Mouse (Mus musculus): ENCODE measurements around the gene Pip4k2a.
A peak's percentile ranks its signal among the peaks of the same experiment; 100 is the strongest.
"Not testable (repeated sequence)": the region's sequence is repeated elsewhere in the genome, so short reads cannot be mapped to it uniquely, and the experiment has no call there.

Pip4k2a gene

GRCm38 (mm10) chr2:18921570-18922180, 76.3 kb downstream of the Pip4k2a start:
- no peak for DNase-seq

GRCm38 (mm10) chr2:18920461-18920877, 77.5 kb downstream of the Pip4k2a start:
- DNase-seq = no peak

- no peak for DNase-seq
Measured at GRCm38 (mm10) chr2:18919797-18920354, 78.0 kb downstream of the Pip4k2a start.

GRCm38 (mm10) chr2:18917838-18918237, 80.1 kb downstream of the Pip4k2a start:
- no peak for DNase-seq

GRCm38 (mm10) chr2:18917380-18917750, 80.6 kb downstream of the Pip4k2a start:
- no peak for DNase-seq

- DNase-seq = no peak
Measured at GRCm38 (mm10) chr2:18916615-18917379, 81.1 kb downstream of the Pip4k2a start.

- no peak for DNase-seq
Measured at GRCm38 (mm10) chr2:18916042-18916407, 81.9 kb downstream of the Pip4k2a start.

GRCm38 (mm10) chr2:18915372-18916041, 82.4 kb downstream of the Pip4k2a start:
- no peak for DNase-seq

GRCm38 (mm10) chr2:18914750-18915149, 83.2 kb downstream of the Pip4k2a start:
- no peak for DNase-seq

- no peak for DNase-seq
Measured at GRCm38 (mm10) chr2:18913642-18914041, 84.3 kb downstream of the Pip4k2a start.

- DNase-seq = no peak
Measured at GRCm38 (mm10) chr2:18911251-18911934, 86.5 kb downstream of the Pip4k2a start.

- no peak for DNase-seq
Measured at GRCm38 (mm10) chr2:18910209-18910608, 87.7 kb downstream of the Pip4k2a start.

- DNase-seq = peak; percentile 44
Measured at GRCm38 (mm10) chr2:18909713-18910112, 88.2 kb downstream of the Pip4k2a start.

- DNase-seq = no peak
Measured at GRCm38 (mm10) chr2:18907269-18907668, 90.7 kb downstream of the Pip4k2a start.

- DNase-seq = no peak
Measured at GRCm38 (mm10) chr2:18906421-18907084, 91.4 kb downstream of the Pip4k2a start.

GRCm38 (mm10) chr2:18903301-18904068, 94.4 kb downstream of the Pip4k2a start:
- DNase-seq = no peak

GRCm38 (mm10) chr2:18901133-18901532, 96.8 kb downstream of the Pip4k2a start:
- DNase-seq = no peak

GRCm38 (mm10) chr2:18900635-18901034, 97.3 kb downstream of the Pip4k2a start:
- DNase-seq = no peak

- peak; percentile 54 for DNase-seq
Measured at GRCm38 (mm10) chr2:18897742-18898256, 100.1 kb downstream of the Pip4k2a start.

GRCm38 (mm10) chr2:18896015-18896414, 101.9 kb downstream of the Pip4k2a start:
- peak; percentile 72 for DNase-seq

GRCm38 (mm10) chr2:18893336-18893735, 104.6 kb downstream of the Pip4k2a start:
- not testable (repeated sequence) for DNase-seq
